Mouse (Mus musculus) hindbrain, embryonic 10.5 days (tissue): ENCODE measurements around the gene Gm42417. TPM values are rescaled to one million over a fixed set of nuclear protein-coding genes. Genes with fewer than 3 reads are reported as not detected.
A peak's percentile ranks its signal among the peaks of the same experiment; 100 is the strongest.
"Not testable (repeated sequence)": the region's sequence is repeated elsewhere in the genome, so short reads cannot be mapped to it uniquely, and the experiment has no call there.

Experiments
- DNase-seq: peaks from one replicate; pipeline ENCODE4 v3.0.0-alpha.2; 2017; ENCODE audit warnings: low spot score
- H3K27ac ChIP-seq: fragments of 300-500 bp; sonication (generic); 2 replicates; pipeline ENCODE4 v1.5.1; 2016; ENCODE audit warnings: mild to moderate bottlenecking, moderate library complexity
- H3K27me3 ChIP-seq: fragments of 300-500 bp; sonication (generic); 2 replicates; pipeline ENCODE4 v1.6.1; 2016; ENCODE audit warnings: mild to moderate bottlenecking; ENCODE audit not compliant: poor library complexity, insufficient read depth, severe bottlenecking
- H3K36me3 ChIP-seq: fragments of 300-500 bp; sonication (generic); 2 replicates; pipeline ENCODE4 v1.6.1; 2016; ENCODE audit warnings: mild to moderate bottlenecking, moderate library complexity
- H3K4me1 ChIP-seq: fragments of 300-500 bp; sonication (generic); replicated peaks from 2 replicates; pipeline ENCODE4 v1.6.1; 2016; ENCODE audit warnings: mild to moderate bottlenecking
- H3K4me3 ChIP-seq: fragments of 300-500 bp; sonication (generic); 2 replicates; pipeline ENCODE4 v1.5.1; 2016; ENCODE audit warnings: mild to moderate bottlenecking, moderate library complexity
- H3K9me3 ChIP-seq: fragments of 300-500 bp; sonication (generic); 2 replicates; pipeline ENCODE4 v1.6.1; 2016; ENCODE audit warnings: mild to moderate bottlenecking, moderate library complexity
- WGBS: fragments of 180-500 bp; shearing (Covaris S2); methylation state at CpG from one replicate; pipeline ENCODE4 v1.1.7; 2016; 5-methylcytosine and 5-hydroxymethylcytosine counted together
- polyA plus RNA-seq: library from polyadenylated mRNA; unstranded; fragments of >200 nt; fragmentation: Nextera tagmentation; extraction: Ambion mirVana; gene quantifications from 2 replicates; pipeline ENCODE4 v1.2.1, GENCODE M21; 2016

Gm42417 gene
- polyA plus RNA-seq, 1 experiment from 2014 or later, result 0.75 TPM

GRCm38 (mm10) chr1:36548771-36549170, 9.5 kb upstream of the Gm42417 start:
- no peak overlapping the region for H3K4me3 ChIP-seq
- no peak overlapping the region for H3K27ac ChIP-seq
- no peaks in the 10 kb centered on the region for H3K9me3 ChIP-seq
- peaks cover 64% of the 10 kb centered on the region for H3K36me3 ChIP-seq
- H3K4me1 ChIP-seq, result peaks cover 57% of the 10 kb centered on the region
- no peak for DNase-seq
- 62% methylated on average over 8 of the region's 8 CpGs for WGBS
- no peaks in the 10 kb centered on the region for H3K27me3 ChIP-seq

GRCm38 (mm10) chr1:36547981-36548598, 8.9 kb upstream of the Gm42417 start:
- WGBS, result 51% methylated on average over 9 of the region's 9 CpGs
- no peaks in the 10 kb centered on the region for H3K9me3 ChIP-seq
- DNase-seq, result no peak
- peak overlapping the region; percentile 90 for H3K27ac ChIP-seq
- no peaks in the 10 kb centered on the region for H3K27me3 ChIP-seq
- H3K36me3 ChIP-seq, result peaks cover 57% of the 10 kb centered on the region
- peaks cover 53% of the 10 kb centered on the region for H3K4me1 ChIP-seq
- no peak overlapping the region for H3K4me3 ChIP-seq

GRCm38 (mm10) chr1:36546888-36547471, 7.8 kb upstream of the Gm42417 start, which contains the start of gene Ankrd39:
Ankrd39 (minus strand) TSS chr1:36547445.
- peak; percentile 98 for DNase-seq
- H3K27ac ChIP-seq, result peak within 1 kb of the TSS; percentile 90
- H3K36me3 ChIP-seq, result peaks cover 54% of the 10 kb centered on the region
- no peaks in the 10 kb centered on the region for H3K9me3 ChIP-seq
- under 1% methylated on average over 43 of the region's 43 CpGs for WGBS
- no peaks in the 10 kb centered on the region for H3K27me3 ChIP-seq
- H3K4me3 ChIP-seq, result peak within 1 kb of the TSS; percentile 70
- peaks cover 53% of the 10 kb centered on the region for H3K4me1 ChIP-seq

- peaks cover 52% of the 10 kb centered on the region for H3K4me1 ChIP-seq
- H3K9me3 ChIP-seq, result no peaks in the 10 kb centered on the region
- no peaks in the 10 kb centered on the region for H3K27me3 ChIP-seq
- DNase-seq, result no peak
- peak overlapping the region; percentile 70 for H3K4me3 ChIP-seq
- no peak overlapping the region for H3K27ac ChIP-seq
- WGBS, result 69% methylated on average over 19 of the region's 19 CpGs
- peaks cover 53% of the 10 kb centered on the region for H3K36me3 ChIP-seq
These were observed 6.8 kb upstream of the Gm42417 start for GRCm38 (mm10) chr1:36545845-36546600.

GRCm38 (mm10) chr1:36545382-36545781, 6.2 kb upstream of the Gm42417 start:
- no peak overlapping the region for H3K27ac ChIP-seq
- 86% methylated on average over 2 of the region's 2 CpGs for WGBS
- no peaks in the 10 kb centered on the region for H3K27me3 ChIP-seq

GRCm38 (mm10) chr1:36542925-36543324, 3.7 kb upstream of the Gm42417 start:
- WGBS, result 95% methylated on average over 9 of the region's 9 CpGs
- peaks cover 52% of the 10 kb centered on the region for H3K36me3 ChIP-seq
- peaks cover 33% of the 10 kb centered on the region for H3K4me1 ChIP-seq
- no peak overlapping the region for H3K4me3 ChIP-seq
- no peaks in the 10 kb centered on the region for H3K9me3 ChIP-seq
- no peaks in the 10 kb centered on the region for H3K27me3 ChIP-seq
- no peak overlapping the region for H3K27ac ChIP-seq
- no peak for DNase-seq

More at GRCm38 (mm10) chr1:36545382-36545781, 6.2 kb upstream of the Gm42417 start:
- no peak for DNase-seq
- Histone ChIP-seq H3K4me3 (no peak overlapping the region), H3K36me3 (peaks cover 53% of the 10 kb centered on the region), H3K9me3 (no peaks in the 10 kb centered on the region), H3K4me1 (peaks cover 49% of the 10 kb centered on the region)

GRCm38 (mm10) chr1:36541844-36542243, 2.6 kb upstream of the Gm42417 start:
- H3K36me3 ChIP-seq, result peaks cover 50% of the 10 kb centered on the region
- WGBS, result 97% methylated on average over 16 of the region's 16 CpGs

GRCm38 (mm10) chr1:36540807-36541206, 1.6 kb upstream of the Gm42417 start:
- Histone ChIP-seq H3K27ac (no peak overlapping the region), H3K9me3 (no peaks in the 10 kb centered on the region), H3K4me1 (peaks cover 16% of the 10 kb centered on the region), H3K4me3 (no peak overlapping the region), H3K27me3 (no peaks in the 10 kb centered on the region), H3K36me3 (peaks cover 54% of the 10 kb centered on the region)
- DNase-seq, result no peak
- 92% methylated on average over 12 of the region's 12 CpGs for WGBS

More at GRCm38 (mm10) chr1:36541844-36542243, 2.6 kb upstream of the Gm42417 start:
- Histone ChIP-seq H3K4me3 (no peak overlapping the region), H3K9me3 (no peaks in the 10 kb centered on the region), H3K27ac (no peak overlapping the region), H3K4me1 (peaks cover 24% of the 10 kb centered on the region), H3K27me3 (no peaks in the 10 kb centered on the region)
- DNase-seq, result no peak

- Histone ChIP-seq H3K27ac (no peak overlapping the region), H3K4me3 (no peak overlapping the region), H3K27me3 (no peaks in the 10 kb centered on the region), H3K36me3 (peaks cover 54% of the 10 kb centered on the region), H3K9me3 (no peaks in the 10 kb centered on the region), H3K4me1 (peaks cover 14% of the 10 kb centered on the region)
- DNase-seq, result no peak
- 91% methylated on average over 11 of the region's 11 CpGs for WGBS
These were observed 903 bp upstream of the Gm42417 start for GRCm38 (mm10) chr1:36540132-36540531.

- H3K27me3 ChIP-seq, result no peaks in the 10 kb centered on the region
- H3K4me3 ChIP-seq, result no peak overlapping the region
- H3K36me3 ChIP-seq, result peaks cover 54% of the 10 kb centered on the region
- no peak for DNase-seq
- 89% methylated on average over 4 of the region's 4 CpGs for WGBS
- H3K9me3 ChIP-seq, result no peaks in the 10 kb centered on the region
- H3K4me1 ChIP-seq, result peaks cover 14% of the 10 kb centered on the region
- no peak overlapping the region for H3K27ac ChIP-seq
These were observed 502 bp downstream of the Gm42417 start for GRCm38 (mm10) chr1:36538727-36539126.

GRCm38 (mm10) chr1:36536783-36537182, 2.4 kb downstream of the Gm42417 start, which contains the start of gene Ankrd23:
Ankrd23 (minus strand) TSS chr1:36536883.
- H3K9me3 ChIP-seq, DNase-seq, H3K4me3 ChIP-seq, H3K27ac ChIP-seq, H3K27me3 ChIP-seq: not testable (repeated sequence)
- WGBS, result 93% methylated on average over 9 of the region's 9 CpGs
- peaks cover 17% of the 10 kb centered on the region for H3K4me1 ChIP-seq
- H3K36me3 ChIP-seq, result peaks cover 47% of the 10 kb centered on the region

- DNase-seq, result no peak
- Histone ChIP-seq H3K27me3 (no peaks in the 10 kb centered on the region), H3K4me1 (peaks cover 17% of the 10 kb centered on the region), H3K9me3 (no peaks in the 10 kb centered on the region), H3K36me3 (peaks cover 47% of the 10 kb centered on the region), H3K4me3 (no peak overlapping the region), H3K27ac (no peak overlapping the region)
- 74% methylated on average over 8 of the region's 8 CpGs for WGBS
These were observed 2.9 kb downstream of the Gm42417 start for GRCm38 (mm10) chr1:36536397-36536728.
